Mouse (Mus musculus): Measurements from ENCODE around the gene Wdr1.
"Not testable (repeated sequence)": the region's sequence is repeated elsewhere in the genome, so short reads cannot be mapped to it uniquely, and the experiment has no call there.

Gene Wdr1

GRCm38 (mm10) chr5:38563121-38563520 is at the start of gene Wdr1:
TSS of gene Wdr1 (minus strand) at chr5:38563221.
- CTCF ChIA-PET, result no interaction called here

GRCm38 (mm10) chr5:38611118-38611517 is 48.1 kb upstream of the Wdr1 start:
- CTCF ChIA-PET, result no interaction called here

GRCm38 (mm10) chr5:38608219-38608618 is 45.2 kb upstream of the Wdr1 start:
- CTCF ChIA-PET, result not testable (repeated sequence)

GRCm38 (mm10) chr5:38598647-38599304 is 35.8 kb upstream of the Wdr1 start:
- CTCF ChIA-PET, result interaction anchor here (0.7 kb wide), 1 partner anchor 507 kb away, joined by 3 read pairs; no protein-coding TSS in a partner anchor

- CTCF ChIA-PET, result no interaction called here
Observed at GRCm38 (mm10) chr5:38588924-38589323, 25.9 kb upstream of the Wdr1 start.

- CTCF ChIA-PET, result interaction anchor here (0.6 kb wide), 1 partner anchor 18 kb away, joined by 7 read pairs; no protein-coding TSS in a partner anchor
Observed at GRCm38 (mm10) chr5:38585450-38585849, 22.4 kb upstream of the Wdr1 start.

GRCm38 (mm10) chr5:38583026-38583425 is 20.0 kb upstream of the Wdr1 start:
- CTCF ChIA-PET, result no interaction called here

- CTCF ChIA-PET, result interaction anchor here (0.6 to 1.1 kb wide), 2 partner anchors 9 to 41 kb away, joined by 4 read pairs; no protein-coding TSS in a partner anchor
Observed at GRCm38 (mm10) chr5:38580703-38581102, 17.7 kb upstream of the Wdr1 start.

GRCm38 (mm10) chr5:38570876-38571275 is 7.9 kb upstream of the Wdr1 start:
- CTCF ChIA-PET, result no interaction called here

- CTCF ChIA-PET, result interaction anchor here (0.6 kb wide), 1 partner anchor 527 kb away, joined by 3 read pairs; no protein-coding TSS in a partner anchor
Observed at GRCm38 (mm10) chr5:38568652-38569051, 5.6 kb upstream of the Wdr1 start.

- CTCF ChIA-PET, result no interaction called here
Observed at GRCm38 (mm10) chr5:38564831-38565230, 1.8 kb upstream of the Wdr1 start.

- CTCF ChIA-PET, result no interaction called here
Observed at GRCm38 (mm10) chr5:38561426-38562024, 1.5 kb downstream of the Wdr1 start.

- CTCF ChIA-PET, result no interaction called here
Observed at GRCm38 (mm10) chr5:38560586-38561425, 2.2 kb downstream of the Wdr1 start.

- CTCF ChIA-PET, result no interaction called here
Observed at GRCm38 (mm10) chr5:38558831-38559230, 4.2 kb downstream of the Wdr1 start.

- CTCF ChIA-PET, result no interaction called here
Observed at GRCm38 (mm10) chr5:38557811-38558210, 5.2 kb downstream of the Wdr1 start.

GRCm38 (mm10) chr5:38556406-38556805 is 6.6 kb downstream of the Wdr1 start:
- CTCF ChIA-PET, result no interaction called here

GRCm38 (mm10) chr5:38553953-38554352 is 9.1 kb downstream of the Wdr1 start:
- CTCF ChIA-PET, result no interaction called here

GRCm38 (mm10) chr5:38553491-38553890 is 9.5 kb downstream of the Wdr1 start:
- CTCF ChIA-PET, result no interaction called here

- CTCF ChIA-PET, result no interaction called here
Observed at GRCm38 (mm10) chr5:38552615-38553014, 10.4 kb downstream of the Wdr1 start.

- CTCF ChIA-PET, result no interaction called here
Observed at GRCm38 (mm10) chr5:38550221-38550768, 12.7 kb downstream of the Wdr1 start.

- CTCF ChIA-PET, result no interaction called here
Observed at GRCm38 (mm10) chr5:38549461-38549909, 13.5 kb downstream of the Wdr1 start.

- CTCF ChIA-PET, result no interaction called here
Observed at GRCm38 (mm10) chr5:38547375-38547774, 15.6 kb downstream of the Wdr1 start.
